Mouse (Mus musculus) adrenal gland, postnatal 10 days (tissue): Measurements from ENCODE around the gene Glt28d2. TPM values are rescaled to one million over a fixed set of nuclear protein-coding genes. Genes with fewer than 3 reads are reported as not detected.

ENCODE experiments used
- DNase-seq: peaks from one replicate; pipeline ENCODE4 v3.0.0; 2021; ENCODE audit warnings: mixed read lengths
- total RNA-seq, 2 experiments: library from RNA; stranded (reverse); gene quantifications; 2 replicates each; pipeline ENCODE4 v1.2.3; 2021

Glt28d2 gene
- total RNA-seq, 2 experiments from 2014 or later, result 1.4 to 2.5 TPM

DNA sequence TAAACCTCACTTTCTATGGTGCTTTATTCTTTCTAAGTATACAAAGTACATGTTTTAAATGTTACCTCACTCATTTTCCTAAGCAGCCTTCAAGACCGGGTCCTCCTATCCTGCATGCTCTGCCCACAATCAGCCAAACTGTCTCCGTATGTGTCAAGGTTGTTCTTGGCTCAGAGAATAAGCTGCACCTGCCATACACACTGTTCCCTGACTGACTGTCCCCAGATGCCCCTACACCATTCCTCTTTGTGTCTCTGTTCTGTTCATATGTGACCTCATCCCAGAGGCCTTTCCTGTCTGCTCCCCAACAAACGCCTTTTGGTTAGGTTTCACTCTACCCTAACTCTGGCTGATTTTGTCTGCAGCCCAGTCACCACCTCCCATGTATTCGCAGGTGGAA, 60.0 kb downstream of the Glt28d2 start:
- no peak for DNase-seq

DNA sequence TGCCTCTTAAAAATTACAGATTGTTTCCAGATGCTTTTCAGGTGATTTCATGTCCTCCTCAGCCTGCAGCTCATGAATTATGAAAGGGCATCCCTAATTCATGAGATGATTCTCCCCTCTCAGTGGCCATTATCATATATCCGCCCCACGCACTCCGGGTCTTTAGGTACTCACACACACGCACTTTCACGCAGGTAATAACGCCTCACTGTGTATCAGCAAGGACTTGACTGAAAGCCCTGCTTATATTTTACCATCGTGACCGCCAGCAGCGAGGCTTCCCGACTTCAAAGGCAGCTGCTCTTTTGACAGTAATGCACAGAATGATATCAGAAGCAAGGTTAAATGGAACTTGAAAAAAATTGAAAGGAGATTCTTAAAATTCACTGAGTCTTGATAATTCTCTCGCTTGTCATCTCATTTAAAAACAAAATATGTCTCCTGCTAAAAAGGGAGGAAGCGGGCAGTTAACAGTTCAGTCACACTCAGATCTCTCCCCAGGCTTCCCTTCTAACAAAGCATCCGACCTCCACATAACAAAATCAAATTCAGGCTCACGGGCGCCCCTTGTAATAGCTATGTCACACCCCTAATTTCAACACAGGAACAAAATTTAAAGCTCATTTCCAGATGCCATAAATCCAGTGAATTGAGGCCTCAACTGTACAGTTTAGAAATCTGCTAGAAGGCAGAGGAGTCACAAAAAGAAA, 66.3 kb downstream of the Glt28d2 start:
- no peak for DNase-seq

Other genes starting within 250 kb of the Glt28d2 start
- 1 to 10 TPM; 6.1 to 9.4 TPM for gene Fam160a1, start 70.2 kb downstream of the Glt28d2 start, total RNA-seq
- 1 to 10 TPM; 3.9 to 6.6 TPM for gene Gm37240, start within 50 bp of the Glt28d2 start, total RNA-seq
- 10 to 100 TPM; 26.2 to 28.9 TPM for gene Sh3d19, start 83.6 kb upstream of the Glt28d2 start, total RNA-seq
- not detected for gene Prss48, start 115.0 kb upstream of the Glt28d2 start, total RNA-seq